Mouse (Mus musculus) urinary bladder, postnatal 4 days (tissue): ENCODE measurements around the gene Defb41.
"Not testable (repeated sequence)": the region's sequence is repeated elsewhere in the genome, so short reads cannot be mapped to it uniquely, and the experiment has no call there.

Source experiments
- DNase-seq, 2 experiments: peaks; one replicate each; pipeline ENCODE4 v3.0.0; 2021 to 2022; ENCODE audit warnings: low spot score in 2 of 2

Defb41 gene

GRCm38 (mm10) chr1:18265038-18265437, at the start of gene Defb41:
Gene Defb41 (minus strand): TSS chr1:18265138.
- no peak for DNase-seq

- no peak for DNase-seq
Measured at GRCm38 (mm10) chr1:18308474-18308829, 43.5 kb upstream of the Defb41 start.

- no peak for DNase-seq
Measured at GRCm38 (mm10) chr1:18307545-18308473, 42.9 kb upstream of the Defb41 start.

GRCm38 (mm10) chr1:18292515-18292914, 27.6 kb upstream of the Defb41 start:
- no peak for DNase-seq

- DNase-seq = no peak
Measured at GRCm38 (mm10) chr1:18288860-18289259, 23.9 kb upstream of the Defb41 start.

GRCm38 (mm10) chr1:18287371-18287770, 22.4 kb upstream of the Defb41 start:
- no peak for DNase-seq

- no peak for DNase-seq
Measured at GRCm38 (mm10) chr1:18271095-18271494, 6.2 kb upstream of the Defb41 start.

GRCm38 (mm10) chr1:18268845-18269244, 3.9 kb upstream of the Defb41 start:
- DNase-seq = no peak

- DNase-seq = not testable (repeated sequence)
Measured at GRCm38 (mm10) chr1:18245801-18246580, 18.9 kb downstream of the Defb41 start.

GRCm38 (mm10) chr1:18237343-18237742, 27.6 kb downstream of the Defb41 start, which contains the start of gene Defb18:
Gene Defb18 (minus strand): TSS chr1:18237443.
- DNase-seq = no peak

GRCm38 (mm10) chr1:18223385-18223945, 41.5 kb downstream of the Defb41 start:
- no peak for DNase-seq
